Mouse (Mus musculus) thymus, adult 2 months (tissue): ENCODE measurements around the gene Odf3b.

ENCODE experiments used
- CTCF ChIP-seq: fragments of 200-500 bp; IDR thresholded peaks from 2 replicates; pipeline ENCODE4 v1.5.1; 2012; ENCODE audit warnings: mild to moderate bottlenecking, control low read depth, low read length, moderate library complexity, borderline replicate concordance; ENCODE audit not compliant: control insufficient read depth, poor library complexity, insufficient read depth; ENCODE audit errors: extremely low read depth
- POLR2A ChIP-seq: fragments of 200-500 bp; IDR thresholded peaks from 2 replicates; pipeline ENCODE4 v1.6.1; 2012; ENCODE audit warnings: mild to moderate bottlenecking, low read length, control low read depth, moderate library complexity; ENCODE audit not compliant: control insufficient read depth, poor library complexity, insufficient read depth; ENCODE audit errors: extremely low read depth

DNA sequence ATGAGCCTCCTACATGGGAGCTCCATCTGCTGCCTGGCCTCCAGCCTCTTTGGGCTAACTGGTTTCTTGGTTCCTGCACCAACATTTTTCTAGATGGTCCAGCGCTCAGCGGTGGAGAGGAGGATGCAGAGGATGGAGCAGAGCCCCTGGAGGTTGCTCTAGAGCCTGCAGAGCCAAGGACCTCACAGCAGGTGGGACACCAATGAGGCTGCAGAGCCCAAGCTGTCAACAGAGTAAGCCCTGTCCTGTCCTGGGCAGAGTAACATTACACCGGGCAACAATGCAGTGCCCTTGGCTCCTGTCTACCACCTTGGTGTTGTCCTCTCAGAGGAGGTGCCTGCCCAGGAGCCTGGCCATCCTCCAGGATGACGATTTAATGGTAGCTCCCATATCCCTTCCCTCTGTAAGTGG, 13.9 kb downstream of the Odf3b start:
- TF ChIP-seq CTCF = no peak
- no peak for TF ChIP-seq POLR2A
